Mouse (Mus musculus) limb, embryonic 11.5 days (tissue): ENCODE measurements around the gene Pld6. TPM values are rescaled to one million over a fixed set of nuclear protein-coding genes. Genes with fewer than 3 reads are reported as not detected.

Source experiments
- ATAC-seq: fragments of 200-750 bp; cut with Nextera tagmentation; 2 replicates; pipeline ENCODE4 v1.8.0; 2017; ENCODE audit warnings: low read depth; ENCODE audit not compliant: insufficient number of reproducible peaks, low FRiP score, low TSS enrichment
- DNase-seq: peaks from one replicate; pipeline ENCODE4 v3.0.0-alpha.2; 2015; ENCODE audit warnings: low spot score
- H3K27ac ChIP-seq: fragments of 300-500 bp; sonication (generic); replicated peaks from 2 replicates; pipeline ENCODE4 v1.5.1; 2014; ENCODE audit warnings: low read depth, mild to moderate bottlenecking, low read length
- H3K27me3 ChIP-seq: fragments of 300-500 bp; sonication (generic); 2 replicates; pipeline ENCODE4 v1.6.1; 2014; ENCODE audit warnings: mild to moderate bottlenecking, low read length, mixed read lengths; ENCODE audit not compliant: control insufficient read depth, insufficient read depth
- H3K36me3 ChIP-seq: fragments of 300-500 bp; sonication (generic); 2 replicates; pipeline ENCODE4 v1.6.1; 2014; ENCODE audit warnings: mild to moderate bottlenecking, low read length, moderate library complexity, mixed read lengths; ENCODE audit not compliant: control insufficient read depth, insufficient read depth
- H3K4me1 ChIP-seq: fragments of 300-500 bp; sonication (generic); 2 replicates; pipeline ENCODE4 v1.6.1; 2014; ENCODE audit warnings: low read length, mixed read lengths; ENCODE audit not compliant: control insufficient read depth, insufficient read depth
- H3K4me2 ChIP-seq: fragments of 300-500 bp; sonication (generic); 2 replicates; pipeline ENCODE4 v1.6.1; 2014; ENCODE audit warnings: low read depth, mild to moderate bottlenecking, moderate library complexity; ENCODE audit not compliant: severe bottlenecking
- H3K4me3 ChIP-seq: fragments of 300-500 bp; sonication (generic); 2 replicates; pipeline ENCODE4 v1.5.1; 2014; ENCODE audit warnings: low read depth, low read length
- H3K9ac ChIP-seq: fragments of 300-500 bp; sonication (generic); 2 replicates; pipeline ENCODE4 v1.6.1; 2014; ENCODE audit warnings: mild to moderate bottlenecking, low read length
- H3K9me3 ChIP-seq: fragments of 300-500 bp; sonication (generic); 2 replicates; pipeline ENCODE4 v1.6.1; 2016; ENCODE audit warnings: low read length; ENCODE audit not compliant: control insufficient read depth
- WGBS: fragments of 180-500 bp; shearing (Covaris S2); extraction: QIAGEN DNeasy Blood & Tissue Kit; methylation state at CpG from one replicate; pipeline ENCODE4 v1.1.7; 2014; 5-methylcytosine and 5-hydroxymethylcytosine counted together
- polyA plus RNA-seq: library from polyadenylated mRNA; unstranded; fragments of >200 nt; fragmentation: Nextera tagmentation; extraction: Ambion mirVana; gene quantifications from 2 replicates; pipeline ENCODE4 v1.2.1, GENCODE M21; 2014

The Pld6 gene
- polyA plus RNA-seq, 1 experiment from 2014 or later = 2.4 TPM

- Histone ChIP-seq H3K27ac (no peak overlapping the region), H3K9ac (no peak overlapping the region), H3K9me3 (no peaks in the 10 kb centered on the region), H3K4me2 (no peak overlapping the region), H3K27me3 (no peaks in the 10 kb centered on the region), H3K4me3 (no peak overlapping the region), H3K36me3 (peaks cover 12% of the 10 kb centered on the region; the same call in 1 of the 2 replicates), H3K4me1 (no peaks in the 10 kb centered on the region)
- WGBS = 93% methylated on average over 4 of the region's 4 CpGs
- ATAC-seq (no peak), DNase-seq (no peak)
Observed at GRCm38 (mm10) chr11:59780241-59780640, 7.2 kb downstream of the Pld6 start.

GRCm38 (mm10) chr11:59779406-59779805, 8.0 kb downstream of the Pld6 start:
- no peak overlapping the region for H3K27ac ChIP-seq
- H3K9me3 ChIP-seq = no peaks in the 10 kb centered on the region
- H3K4me3 ChIP-seq = no peak overlapping the region
- DNase-seq = no peak
- H3K4me1 ChIP-seq = no peaks in the 10 kb centered on the region
- ATAC-seq = no peak
- no peaks in the 10 kb centered on the region for H3K27me3 ChIP-seq
- peaks cover 12% of the 10 kb centered on the region; the same call in 1 of the 2 replicates for H3K36me3 ChIP-seq
- H3K9ac ChIP-seq = no peak overlapping the region
- H3K4me2 ChIP-seq = no peak overlapping the region
- 87% methylated on average over 4 of the region's 4 CpGs for WGBS

DNA sequence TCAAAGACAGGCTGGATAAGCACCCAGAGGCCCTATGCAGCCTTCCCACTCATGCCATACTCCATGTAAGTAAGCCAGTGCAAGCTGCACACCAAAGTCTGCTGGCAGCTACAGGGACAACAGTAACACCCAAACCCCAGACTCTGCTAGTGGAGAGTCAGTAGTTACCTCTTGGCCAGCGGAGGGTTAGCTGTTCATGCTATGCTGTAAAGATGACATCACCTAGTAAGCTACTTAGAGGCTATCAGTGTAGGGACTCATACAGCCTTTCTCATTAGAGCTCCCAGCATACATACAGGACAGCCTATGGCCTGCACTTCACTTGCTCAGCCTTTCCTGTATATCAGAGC, 8.6 kb downstream of the Pld6 start:
- no peak overlapping the region for H3K9ac ChIP-seq
- DNase-seq (no peak), ATAC-seq (no peak)
- no peak overlapping the region for H3K4me3 ChIP-seq
- 87% methylated on average over 1 of the region's 1 CpGs for WGBS
- H3K27me3 ChIP-seq = no peaks in the 10 kb centered on the region
- H3K4me1 ChIP-seq = no peaks in the 10 kb centered on the region
- H3K4me2 ChIP-seq = no peak overlapping the region
- H3K27ac ChIP-seq = no peak overlapping the region
- peaks cover 12% of the 10 kb centered on the region; the same call in 1 of the 2 replicates for H3K36me3 ChIP-seq
- no peaks in the 10 kb centered on the region for H3K9me3 ChIP-seq

- Histone ChIP-seq H3K4me1 (no peaks in the 10 kb centered on the region), H3K9ac (no peak overlapping the region), H3K4me3 (no peak overlapping the region), H3K4me2 (no peak overlapping the region), H3K36me3 (peaks cover 16% of the 10 kb centered on the region; the same call in 1 of the 2 replicates), H3K27ac (no peak overlapping the region), H3K27me3 (no peaks in the 10 kb centered on the region), H3K9me3 (no peaks in the 10 kb centered on the region)
- peak; percentile 86 for DNase-seq
- no peak for ATAC-seq
- WGBS = 57% methylated on average over 9 of the region's 9 CpGs
Observed at GRCm38 (mm10) chr11:59778181-59778873, 9.1 kb downstream of the Pld6 start.

GRCm38 (mm10) chr11:59777259-59777658, 10.2 kb downstream of the Pld6 start:
- ATAC-seq = no peak
- Histone ChIP-seq H3K9ac (no peak overlapping the region), H3K9me3 (no peaks in the 10 kb centered on the region), H3K4me3 (no peak overlapping the region), H3K27ac (no peak overlapping the region), H3K27me3 (no peaks in the 10 kb centered on the region), H3K4me2 (no peak overlapping the region), H3K36me3 (peaks cover 16% of the 10 kb centered on the region; the same call in 1 of the 2 replicates), H3K4me1 (no peaks in the 10 kb centered on the region)
- no peak for DNase-seq
- 89% methylated on average over 5 of the region's 5 CpGs for WGBS

DNA sequence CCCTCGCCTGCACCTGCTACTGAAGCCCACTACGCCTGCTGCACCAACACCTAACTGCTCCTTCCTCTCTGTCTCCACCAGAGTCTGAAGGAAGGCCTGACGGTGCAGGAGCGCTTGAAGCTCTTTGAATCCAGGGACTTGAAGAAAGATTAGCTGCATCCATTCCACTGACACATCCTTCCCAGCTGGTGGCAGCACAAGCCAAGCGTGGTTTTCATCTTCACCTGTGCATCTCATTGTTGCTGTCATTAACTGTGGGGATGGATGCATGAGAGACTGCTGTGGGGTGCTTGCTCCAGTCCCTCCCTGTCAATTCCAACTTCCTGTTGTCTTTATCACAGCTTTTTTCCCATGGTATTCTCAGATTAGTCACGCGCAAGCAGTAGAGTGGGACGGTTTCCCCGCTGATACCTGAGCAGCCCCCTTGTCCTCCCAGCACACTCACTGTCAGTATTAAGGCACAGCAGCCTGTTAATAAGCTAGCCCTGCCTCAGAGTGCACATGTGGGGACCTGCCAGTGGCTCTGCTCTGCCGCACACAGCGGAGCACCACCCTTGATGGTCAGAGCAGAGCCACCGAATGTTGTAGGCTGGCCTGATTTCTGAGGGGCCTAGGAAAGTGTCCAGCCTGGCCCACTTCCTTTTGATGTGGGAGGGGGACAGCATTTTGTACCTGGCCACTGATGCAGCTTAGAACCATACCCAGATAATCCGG, 11.9 kb downstream of the Pld6 start:
- ATAC-seq = no peak
- Histone ChIP-seq H3K27ac (no peak overlapping the region), H3K9ac (no peak overlapping the region), H3K9me3 (no peaks in the 10 kb centered on the region), H3K4me3 (no peak overlapping the region), H3K4me1 (no peaks in the 10 kb centered on the region), H3K27me3 (no peaks in the 10 kb centered on the region), H3K36me3 (peaks cover 22% of the 10 kb centered on the region; the same call in 1 of the 2 replicates), H3K4me2 (no peak overlapping the region)
- 90% methylated on average over 13 of the region's 13 CpGs for WGBS
- no peak for DNase-seq

DNA sequence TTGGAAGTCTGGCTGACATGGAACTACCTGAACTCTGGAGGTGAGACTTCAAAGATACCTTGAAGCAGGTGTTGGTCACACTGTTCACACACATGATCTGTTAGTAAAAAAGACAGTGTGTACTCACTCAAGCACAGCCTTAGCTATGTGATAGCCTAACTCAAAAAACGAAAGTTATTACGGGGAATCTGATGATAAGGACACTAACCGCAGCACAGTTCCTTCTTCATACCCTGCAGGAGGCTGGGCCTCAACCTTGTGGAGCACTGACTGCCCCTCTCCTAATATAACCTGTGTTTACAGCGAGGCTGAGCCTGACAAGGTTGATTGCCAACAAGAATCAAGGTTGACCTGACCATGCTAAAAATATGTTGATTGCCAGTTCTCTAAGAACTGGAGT, 12.9 kb downstream of the Pld6 start:
- Histone ChIP-seq H3K4me1 (no peaks in the 10 kb centered on the region), H3K36me3 (peaks cover 24% of the 10 kb centered on the region; the same call in 1 of the 2 replicates), H3K4me2 (no peak overlapping the region), H3K27me3 (no peaks in the 10 kb centered on the region), H3K4me3 (no peak overlapping the region), H3K27ac (no peak overlapping the region), H3K9ac (no peak overlapping the region), H3K9me3 (no peaks in the 10 kb centered on the region)
- WGBS = 91% methylated on average over 4 of the region's 4 CpGs
- DNase-seq = no peak
- no peak for ATAC-seq

GRCm38 (mm10) chr11:59772902-59773301, 14.5 kb downstream of the Pld6 start:
- H3K4me1 ChIP-seq = no peaks in the 10 kb centered on the region
- ATAC-seq = no peak
- no peaks in the 10 kb centered on the region for H3K9me3 ChIP-seq
- H3K9ac ChIP-seq = no peak overlapping the region
- no peak overlapping the region for H3K27ac ChIP-seq
- 95% methylated on average over 4 of the region's 4 CpGs for WGBS
- H3K27me3 ChIP-seq = no peaks in the 10 kb centered on the region
- DNase-seq = no peak
- no peak overlapping the region for H3K4me2 ChIP-seq
- H3K4me3 ChIP-seq = no peak overlapping the region
- peaks cover 26% of the 10 kb centered on the region; the same call in 1 of the 2 replicates for H3K36me3 ChIP-seq
